Mouse (Mus musculus) cerebellum, adult 9-11 months (tissue): ENCODE data around the gene Rundc3b.
A peak's percentile ranks its signal among the peaks of the same experiment; 100 is the strongest.

ENCODE experiments used
- DNase-seq: peaks from one replicate; pipeline ENCODE4 v3.0.0; 2022

Rundc3b gene

DNA sequence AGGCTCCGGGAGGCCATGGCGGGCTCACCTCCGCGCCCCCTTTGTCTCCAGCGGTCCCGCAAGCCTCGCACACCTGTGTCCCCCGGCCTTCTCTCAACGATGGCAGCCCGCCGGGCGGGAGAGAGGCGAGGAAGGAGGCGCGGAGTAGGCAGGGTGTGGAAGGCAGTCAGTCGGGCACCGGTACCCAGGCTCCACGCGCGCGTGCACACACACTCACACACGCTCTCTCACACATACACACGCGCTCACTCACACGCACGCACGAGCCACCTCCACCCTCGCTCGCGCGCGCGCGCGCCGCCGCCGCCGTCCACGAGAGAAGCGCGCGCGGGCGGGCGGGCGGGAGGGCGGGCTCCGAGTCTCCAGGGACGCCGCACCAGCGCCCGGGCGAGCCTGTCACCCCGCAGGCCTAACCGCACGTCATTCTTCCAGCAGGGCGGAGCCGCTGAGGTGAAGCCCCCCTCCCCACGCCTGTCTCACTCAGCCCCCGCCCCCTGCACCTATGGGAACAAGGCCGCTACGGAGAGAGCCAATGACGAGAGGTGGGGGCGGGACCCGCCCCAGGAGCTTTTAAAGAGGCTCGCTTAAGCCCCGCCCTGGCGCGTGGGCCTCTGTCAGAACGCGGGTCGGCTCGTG is at the start of gene Rundc3b:
Gene Rundc3b, minus strand, starts transcription at position 357 of the 636 bp plus-strand sequence.
- peak; percentile 96 for DNase-seq

DNA sequence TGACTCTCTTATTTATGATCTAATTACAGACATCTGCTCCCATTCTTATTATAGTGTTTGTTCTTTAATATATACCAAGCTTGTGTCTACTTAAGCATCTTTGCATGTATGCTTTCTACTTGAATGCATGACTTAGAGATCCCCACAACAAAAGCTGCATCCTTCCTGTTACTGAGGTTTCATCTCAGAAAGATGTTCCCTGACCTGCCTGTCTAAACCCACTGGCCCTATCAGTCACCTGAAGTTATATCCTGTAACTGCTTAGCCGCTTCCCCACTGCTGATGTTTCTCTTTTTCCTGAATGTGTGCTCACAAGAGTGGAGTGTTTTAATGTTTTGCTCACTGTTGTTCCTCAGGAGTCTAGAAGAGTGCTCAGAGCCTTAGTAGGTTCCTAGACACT is 46.9 kb upstream of the Rundc3b start:
- DNase-seq: no peak

DNA sequence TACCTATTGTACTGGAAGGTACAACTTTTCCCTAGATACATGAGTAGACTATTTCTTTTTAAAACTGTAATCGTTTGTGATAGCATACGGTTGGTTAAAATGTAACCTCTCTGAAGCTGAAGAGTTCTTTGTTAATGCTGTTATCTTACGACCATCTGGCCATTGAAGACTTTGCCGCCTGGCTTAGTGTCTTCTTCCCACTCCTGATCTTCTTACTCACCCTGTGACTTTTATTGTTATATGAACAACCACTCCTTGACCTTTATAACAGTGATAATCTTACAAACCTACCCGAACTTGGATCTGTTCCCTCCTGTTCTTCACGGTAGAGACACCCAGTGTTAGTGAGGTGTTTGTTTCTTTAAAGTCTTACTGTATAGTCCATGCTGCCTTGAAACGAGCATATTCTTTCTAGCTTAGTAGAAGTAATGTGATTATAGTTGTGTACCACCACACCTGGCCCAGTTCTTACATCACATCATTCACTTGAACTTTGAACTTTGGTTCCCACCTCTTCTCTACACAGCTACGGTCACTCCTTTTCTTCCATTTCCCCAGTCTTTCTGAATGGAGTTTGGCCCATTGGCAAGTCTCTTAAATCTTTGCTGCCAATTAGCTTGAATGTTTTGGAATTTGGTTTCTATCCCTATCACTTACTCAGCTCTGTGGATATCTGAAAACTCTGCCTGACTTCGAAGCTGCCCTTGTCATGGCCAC is 45.2 kb upstream of the Rundc3b start:
- no peak for DNase-seq

DNA sequence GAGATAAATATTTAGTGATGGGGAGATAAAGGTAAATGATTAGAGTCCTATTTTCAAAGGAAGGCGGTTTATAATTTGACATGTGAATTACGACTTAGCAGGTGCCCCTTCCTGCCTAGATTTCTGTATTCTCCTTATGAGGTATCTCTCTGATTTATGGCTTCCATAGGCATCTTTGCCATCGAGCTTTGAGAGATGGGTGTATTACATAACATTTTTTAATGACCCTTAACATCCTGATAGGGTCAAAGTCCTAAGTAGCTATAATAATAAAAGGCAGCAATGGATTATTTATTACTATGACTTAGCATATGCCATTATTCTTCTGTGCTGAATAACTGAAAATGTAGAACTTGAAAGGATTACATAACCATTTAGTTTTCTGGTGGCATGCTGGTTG is 41.9 kb upstream of the Rundc3b start:
- DNase-seq: no peak

DNA sequence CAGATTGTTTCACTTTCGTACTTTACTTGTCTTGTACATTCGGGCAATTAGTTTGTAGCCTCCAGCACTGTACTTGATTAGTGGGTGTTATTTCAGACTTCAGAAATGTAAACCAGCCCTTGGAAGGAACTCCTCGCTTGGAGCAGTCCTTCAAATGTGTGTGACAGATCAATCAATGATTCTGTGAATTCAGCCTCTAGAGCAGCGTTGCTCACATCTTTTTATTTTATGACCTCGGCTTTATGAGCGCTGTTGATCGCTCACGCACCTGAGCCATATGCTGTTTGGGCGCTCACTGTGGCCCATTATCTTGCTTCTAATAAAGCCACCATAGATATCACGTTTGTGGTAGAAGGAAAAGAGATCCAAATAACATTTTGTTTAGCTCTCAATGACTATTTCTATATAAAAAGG is 38.0 kb upstream of the Rundc3b start:
- DNase-seq: no peak

DNA sequence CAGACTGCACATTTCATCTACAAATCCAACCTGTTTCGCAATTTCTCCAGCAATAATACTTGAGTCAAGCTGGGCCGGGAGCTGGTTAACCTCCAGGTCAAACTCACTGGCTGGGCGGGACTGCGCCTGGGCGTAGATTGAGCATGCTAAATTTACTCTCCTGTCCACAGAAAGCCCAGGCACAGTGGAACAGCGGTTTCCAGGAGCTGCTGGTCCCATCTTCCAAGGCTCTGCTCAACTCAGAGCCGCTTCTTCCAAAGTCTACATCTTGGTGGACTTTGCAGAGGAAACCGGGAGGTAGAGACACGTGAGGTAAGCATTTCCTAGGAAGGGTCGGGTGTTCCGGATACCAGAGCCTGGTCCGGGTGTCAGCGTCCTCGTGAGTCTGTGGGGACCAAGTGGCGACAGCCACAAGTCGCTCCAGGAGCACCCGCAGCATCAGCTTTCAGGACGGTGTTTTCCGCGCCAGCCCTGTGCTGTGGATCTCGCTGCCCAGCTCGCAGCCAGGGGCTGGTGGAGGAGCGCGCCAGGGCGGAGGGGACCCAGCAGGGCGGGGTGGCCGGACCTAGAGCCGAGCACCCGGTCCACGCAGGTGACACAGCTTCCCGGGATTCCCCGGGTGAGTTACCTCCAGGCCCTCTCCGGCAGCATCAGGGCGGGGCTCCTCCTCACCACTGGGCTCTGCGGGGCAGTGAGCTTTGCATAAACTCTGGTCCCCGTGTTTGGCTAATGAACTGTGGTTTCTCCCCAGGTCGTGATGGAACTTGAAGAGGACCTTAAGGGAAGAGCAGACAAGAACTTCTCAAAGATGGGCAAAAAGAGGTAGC is 37.4 kb upstream of the Rundc3b start, which contains the start of gene Abcb1a:
Gene Abcb1a, plus strand, starts transcription at position 167 of the 827 bp plus-strand sequence.
- DNase-seq: no peak

DNA sequence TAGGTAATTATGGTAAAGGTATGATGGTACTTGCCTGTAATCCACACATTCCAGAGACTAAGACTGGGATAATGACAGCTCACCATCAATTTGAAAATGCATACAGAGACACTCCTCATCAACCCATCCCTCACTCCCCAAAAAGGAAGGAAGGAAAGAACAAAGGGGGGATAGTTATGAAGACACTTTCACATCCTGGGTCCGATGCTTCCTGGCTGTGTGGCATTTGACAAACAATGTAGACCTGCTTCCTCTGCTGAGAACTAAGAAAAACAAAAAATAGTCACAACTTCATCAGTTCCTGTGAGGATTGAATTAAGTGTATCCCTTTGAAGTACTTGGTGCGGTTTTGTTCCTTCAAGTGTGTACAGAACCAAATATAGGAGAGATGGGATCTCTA is 29.3 kb upstream of the Rundc3b start:
- DNase-seq: no peak

DNA sequence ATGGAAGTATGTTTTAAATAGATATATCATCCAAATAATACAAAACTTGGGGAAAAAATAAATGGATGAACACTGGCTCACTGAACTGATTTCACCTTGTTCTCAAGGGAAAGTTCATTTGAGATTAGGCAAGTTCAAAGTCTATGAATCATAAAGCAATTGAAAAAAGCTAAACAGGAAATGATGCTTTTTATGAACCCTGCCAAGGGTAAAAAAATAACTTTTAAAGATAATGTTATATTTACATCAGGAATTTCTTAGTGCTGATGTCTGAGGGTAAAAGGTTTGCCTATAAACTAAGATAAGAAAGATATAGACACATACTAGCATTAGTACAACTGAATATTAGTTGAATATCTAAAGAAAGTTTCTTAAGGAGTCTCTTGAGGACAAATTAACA is 26.0 kb upstream of the Rundc3b start:
- no peak for DNase-seq

DNA sequence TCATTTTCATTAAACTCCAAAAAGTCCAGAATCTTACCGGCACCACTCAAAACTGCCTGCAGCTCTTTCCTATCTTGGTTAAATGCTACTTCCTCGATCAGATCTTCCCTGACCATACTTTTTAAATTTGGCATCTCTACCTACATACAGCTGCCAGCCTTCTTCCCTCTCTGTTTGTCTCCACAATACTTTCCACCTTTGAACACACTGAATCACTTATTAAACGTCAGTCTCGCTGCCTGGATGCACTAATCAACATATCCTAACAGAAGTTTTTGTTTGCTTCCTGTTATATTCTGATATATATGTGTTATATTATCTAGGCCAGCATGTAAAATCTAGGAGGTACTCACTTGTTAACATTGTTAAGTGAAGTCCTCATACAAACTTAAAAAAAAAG is 25.5 kb upstream of the Rundc3b start:
- no peak for DNase-seq

DNA sequence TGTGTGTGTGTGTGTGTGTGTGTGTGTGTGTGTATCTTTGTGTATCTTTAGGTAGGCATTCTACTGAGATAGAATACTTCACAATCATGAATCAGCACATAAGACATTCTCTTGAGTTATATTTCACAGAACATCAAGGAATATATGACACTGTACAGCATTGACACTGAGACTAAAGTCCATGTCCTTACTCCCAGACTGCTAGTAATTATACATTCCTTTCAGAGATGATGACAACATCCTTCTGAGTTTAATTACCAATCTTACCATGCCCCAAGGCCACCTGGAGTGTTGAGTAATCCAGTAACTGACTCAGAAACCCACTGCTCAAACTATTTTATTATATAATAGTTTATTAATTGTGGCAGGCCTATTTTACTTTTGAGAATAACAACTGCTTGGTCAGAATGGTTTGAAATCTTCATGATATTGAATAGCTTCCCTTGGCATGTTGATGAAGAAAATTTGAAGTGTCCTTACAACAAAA is 11.8 kb upstream of the Rundc3b start:
- DNase-seq: no peak

DNA sequence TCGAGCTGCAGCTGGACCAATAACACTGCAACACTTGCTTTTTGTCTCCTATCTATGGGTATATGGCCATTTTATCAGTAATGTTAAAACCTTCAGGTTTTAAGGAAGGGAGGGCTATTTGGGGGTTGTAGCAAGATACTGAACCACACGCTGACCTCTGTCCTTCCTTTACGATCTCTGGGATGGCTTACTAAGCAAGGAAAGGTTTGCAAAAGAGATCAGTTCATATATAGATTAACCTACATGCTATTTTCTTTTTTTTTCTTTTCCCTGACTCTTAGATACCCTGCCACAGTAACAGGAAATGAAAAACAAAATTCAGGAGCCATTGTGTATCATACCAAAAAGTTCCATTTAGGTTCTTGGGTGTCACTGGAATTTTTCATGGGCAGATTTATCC is 10.1 kb upstream of the Rundc3b start:
- DNase-seq: no peak

DNA sequence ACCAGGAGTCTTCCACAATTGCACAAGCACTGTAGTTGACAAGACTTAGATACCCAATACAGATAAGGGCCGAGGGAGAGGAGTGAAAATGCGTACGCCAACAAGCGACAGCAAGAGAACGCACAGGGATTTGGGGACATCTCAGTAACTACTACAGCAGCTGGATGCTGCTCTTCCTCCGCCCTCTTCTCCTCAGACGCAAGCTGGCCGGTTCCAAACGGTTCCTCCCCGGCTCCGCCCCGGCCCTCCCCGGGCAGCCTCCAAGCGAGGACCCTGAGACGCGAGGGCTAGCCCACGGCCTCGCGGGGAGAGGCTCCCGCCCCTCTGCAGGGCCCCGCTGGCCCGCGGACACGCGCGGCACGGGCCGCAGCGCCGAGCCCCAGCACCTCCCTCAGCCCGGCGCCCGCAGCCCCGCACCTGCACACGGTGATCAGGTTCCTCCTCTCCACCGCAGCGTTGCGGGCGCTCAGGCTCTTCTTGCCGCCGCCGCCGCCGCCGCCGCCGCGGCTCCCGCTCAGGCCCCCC is 619 bp downstream of the Rundc3b start:
- DNase-seq: peak; percentile 74

DNA sequence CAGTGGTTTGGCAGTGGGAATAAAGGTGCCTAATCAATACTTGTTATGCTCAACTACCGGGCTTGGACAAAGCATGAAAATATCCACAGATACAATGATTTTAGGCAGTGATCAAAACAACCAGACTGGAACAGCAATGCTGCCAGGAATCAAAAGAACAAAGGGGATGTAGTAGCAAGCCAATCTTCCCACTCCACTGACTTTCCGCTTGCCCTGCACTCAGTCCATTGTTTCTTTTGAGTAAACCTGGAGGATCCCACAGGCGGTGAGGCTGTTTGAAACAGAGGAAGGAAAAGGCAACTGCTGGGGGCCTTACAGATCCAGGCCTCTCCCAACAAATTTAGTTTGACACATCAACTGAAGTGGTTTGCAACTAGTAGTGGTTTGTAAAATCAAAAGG is 51.6 kb downstream of the Rundc3b start:
- DNase-seq: no peak

DNA sequence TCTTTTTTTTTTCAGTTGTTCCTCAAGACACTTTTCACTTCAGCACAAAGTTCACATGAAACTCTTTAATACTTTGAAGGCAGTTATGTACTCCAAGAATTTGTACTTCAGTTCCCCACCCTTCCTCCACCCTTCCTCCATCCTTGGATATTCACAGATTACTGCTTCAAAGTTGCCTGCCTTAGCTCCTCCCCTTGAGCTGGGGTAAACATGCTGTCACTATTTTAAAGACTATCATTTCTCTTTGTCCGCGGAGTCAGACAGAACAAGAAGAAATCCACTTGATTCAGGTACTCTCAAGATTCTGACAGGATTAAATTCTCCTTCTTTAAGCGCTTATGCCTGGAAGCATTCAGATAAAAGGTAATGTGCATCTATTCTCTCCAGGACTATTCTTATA is 55.9 kb downstream of the Rundc3b start:
- no peak for DNase-seq

DNA sequence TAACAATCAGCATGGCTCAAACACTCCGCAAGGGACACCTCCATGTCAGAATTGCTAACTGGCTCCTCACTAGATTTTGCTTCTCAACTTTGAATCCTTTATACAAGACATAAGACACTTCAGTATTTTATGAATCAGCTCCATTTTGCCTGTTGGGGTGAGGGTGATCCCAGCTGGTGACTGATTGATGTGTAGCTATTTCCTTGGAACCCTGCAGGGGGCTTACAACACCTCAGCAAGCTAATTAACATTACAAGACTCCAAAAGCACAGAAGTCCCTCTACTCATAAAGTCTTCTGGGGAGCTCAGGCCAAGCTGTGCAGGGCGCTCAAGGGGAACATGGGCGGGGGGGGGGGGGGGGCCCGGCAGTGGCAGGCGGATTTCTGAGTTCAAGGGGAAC is 78.2 kb downstream of the Rundc3b start:
- no peak for DNase-seq

DNA sequence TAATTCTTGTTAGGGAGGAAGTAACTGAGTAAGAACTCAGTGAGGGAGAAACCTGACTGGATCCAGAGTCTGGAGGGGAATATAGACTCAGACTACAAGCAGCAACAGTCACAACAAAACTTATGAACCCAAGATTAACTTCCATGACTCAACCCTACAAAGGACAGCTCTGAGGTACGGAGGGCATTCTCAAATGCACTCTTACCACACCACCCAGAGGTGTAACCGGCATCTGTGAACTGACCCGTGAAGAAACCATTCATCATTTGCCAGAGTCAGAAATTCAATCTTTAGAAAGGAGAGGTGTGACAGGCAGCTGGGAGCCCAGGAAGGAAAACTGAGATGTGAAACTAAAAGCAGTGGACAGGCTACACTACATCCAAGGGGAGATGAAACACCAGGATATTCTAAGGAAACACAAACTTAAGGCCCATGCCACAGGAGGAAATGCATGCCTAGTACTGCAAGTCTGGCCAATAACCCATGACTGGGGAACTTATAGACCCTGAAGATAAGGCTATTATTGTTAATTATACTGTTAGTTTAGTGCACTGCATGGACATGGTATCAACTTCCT is 80.0 kb downstream of the Rundc3b start:
- DNase-seq: no peak

DNA sequence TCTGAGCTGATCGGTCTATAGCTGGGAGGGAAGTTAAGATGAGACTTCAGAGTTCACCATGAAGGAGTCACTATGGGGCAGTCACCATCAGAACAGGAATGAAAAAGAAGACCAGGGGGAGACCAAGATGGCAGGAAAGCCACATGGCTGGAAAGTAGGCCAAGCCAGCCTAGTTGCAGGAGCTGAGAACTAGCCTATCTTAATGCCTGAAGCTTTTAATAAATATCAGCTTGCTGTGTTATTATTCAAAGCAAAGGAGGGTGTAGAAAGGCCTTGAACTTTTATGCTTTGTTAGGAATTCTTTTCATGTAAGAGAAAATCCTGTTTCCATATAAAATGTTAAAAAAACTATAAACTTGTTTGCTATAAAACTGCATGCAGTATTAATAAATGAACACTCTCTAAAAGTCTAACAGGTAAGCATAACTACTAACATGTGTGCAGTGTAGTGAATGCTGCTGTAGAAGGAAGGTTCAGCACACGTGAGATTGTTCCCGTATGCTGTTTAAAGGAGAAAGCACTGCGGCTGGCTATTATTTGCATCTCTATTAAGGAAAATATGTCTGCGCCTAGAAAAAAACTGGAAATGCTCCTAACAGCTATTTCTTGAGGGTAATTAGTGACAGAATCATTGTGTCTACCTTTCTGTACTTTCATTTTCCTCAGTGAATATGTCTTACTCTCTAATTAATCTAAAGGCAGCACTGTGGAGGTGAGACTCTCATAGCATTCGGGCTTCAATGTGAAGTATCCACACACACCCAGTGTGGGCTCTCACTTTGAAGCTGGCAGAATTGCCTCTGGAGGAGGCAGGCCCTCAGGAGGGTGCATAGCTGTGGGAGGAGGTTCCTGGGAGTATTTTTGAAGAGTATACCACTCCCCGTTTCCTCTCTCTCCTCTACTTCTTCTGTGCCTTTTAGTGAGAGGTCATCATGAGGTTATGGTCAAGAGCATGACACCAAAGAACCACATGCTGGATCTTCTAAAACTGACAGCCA is 81.3 kb downstream of the Rundc3b start:
- DNase-seq: no peak

DNA sequence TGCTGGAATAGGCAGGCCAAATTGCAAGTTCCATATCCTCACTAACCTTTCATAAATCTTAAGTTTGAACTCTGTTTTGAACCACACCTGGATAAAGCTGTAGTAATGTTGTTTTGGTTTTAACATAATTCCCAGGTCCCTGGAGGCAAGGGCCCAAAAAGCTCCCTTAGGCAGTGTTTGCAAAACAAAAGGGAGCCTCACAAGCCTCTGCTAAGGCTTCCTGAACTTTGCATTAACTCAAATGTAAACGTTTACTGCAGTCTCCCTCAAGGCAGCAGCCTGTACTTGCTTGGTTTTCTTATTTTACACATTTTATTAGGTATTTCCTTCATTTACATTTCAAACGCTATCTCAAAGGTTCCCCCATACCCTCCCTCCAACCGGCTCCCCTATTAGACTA is 103.7 kb downstream of the Rundc3b start:
- DNase-seq: no peak

DNA sequence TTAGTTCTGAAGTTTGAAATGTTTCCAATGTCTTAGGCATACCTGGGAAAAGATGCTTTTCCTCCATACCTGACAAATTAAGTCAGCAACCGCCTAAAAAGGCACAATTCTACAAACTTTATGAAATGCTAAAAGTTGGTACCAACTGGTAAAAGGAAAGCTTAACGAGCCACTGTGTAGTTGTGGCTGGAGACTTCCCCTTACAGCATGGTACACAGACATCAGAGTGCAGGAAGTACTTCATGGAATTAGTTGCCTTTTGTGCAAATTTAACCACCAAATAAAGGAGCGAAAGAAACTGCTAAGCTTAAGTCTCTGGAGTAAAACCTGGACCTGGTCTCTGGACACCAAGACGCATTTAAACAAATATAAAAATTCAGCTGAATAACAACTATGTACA is 131.0 kb downstream of the Rundc3b start:
- no peak for DNase-seq

DNA sequence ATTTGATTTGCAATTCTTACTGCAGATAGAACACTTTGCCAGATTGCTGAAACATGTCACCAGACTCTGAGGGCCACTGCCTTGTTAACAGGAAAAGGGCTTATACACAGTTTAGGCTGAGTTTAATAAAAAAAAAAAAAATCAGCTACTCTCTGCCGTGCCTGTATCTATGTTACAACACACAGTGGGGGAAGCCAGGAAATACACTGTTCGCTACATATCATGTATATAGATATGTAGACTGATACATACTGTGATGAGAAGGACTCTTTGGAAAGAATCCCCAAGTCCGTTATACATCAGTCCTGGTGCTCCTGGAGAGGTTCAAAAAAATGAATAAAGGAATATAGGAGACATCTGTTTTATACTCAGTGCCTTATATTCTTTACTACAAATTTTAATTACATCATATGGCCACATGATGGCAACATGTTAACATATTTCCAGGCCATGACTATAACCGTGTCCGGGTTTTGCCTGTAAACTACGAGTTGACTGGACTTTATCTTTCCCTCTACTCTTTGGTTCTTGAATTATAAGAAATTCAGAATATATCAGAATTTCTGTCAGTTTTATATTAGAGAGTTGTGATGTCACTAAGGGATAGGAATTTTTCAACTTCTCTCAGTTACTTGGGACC is 133.2 kb downstream of the Rundc3b start:
- no peak for DNase-seq

DNA sequence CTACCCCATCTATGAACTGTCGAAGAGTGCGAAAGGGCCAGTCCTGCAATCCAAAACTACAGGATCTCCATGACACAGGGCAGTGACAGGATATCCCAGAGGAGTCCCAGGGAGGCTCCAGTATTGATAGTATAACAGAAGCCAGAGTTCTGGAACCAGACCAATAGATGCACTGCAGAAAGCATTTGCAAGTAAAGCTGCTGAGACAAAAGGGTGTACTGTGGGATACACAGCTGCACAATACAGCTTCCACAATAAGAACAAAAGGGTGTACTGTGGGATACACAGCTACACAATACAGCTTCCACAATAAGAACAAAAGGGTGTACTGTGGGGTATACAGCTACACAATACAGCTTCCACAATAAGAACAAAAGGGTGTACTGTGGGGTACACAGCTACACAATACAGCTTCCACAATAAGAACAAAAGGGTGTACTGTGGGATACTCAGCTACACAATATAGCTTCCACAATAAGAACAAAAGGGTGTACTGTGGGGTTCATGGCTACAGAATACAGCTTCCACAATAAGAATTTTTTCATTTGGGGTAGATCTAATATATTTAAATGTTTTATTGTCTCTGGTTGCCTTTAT is 134.0 kb downstream of the Rundc3b start:
- DNase-seq: no peak
